10 mouse cellular contexts compared by ENCODE assay signal in genomic region chr10:17478761-17479632, GRCm38 (mm10).
DNase-seq lines count a peak whose midpoint lies in the region; ATAC-seq and TF ChIP-seq lines count a peak whose summit lies in the region.
"Had no signal": no experiment of that assay in that cellular context is flagged by ENCODE, and none has a peak within 500 bp of the region (broad histone marks: within the 10 kb centered on the region; RNA-seq: fewer than 3 reads in every experiment).

No protein-coding gene starts in this region.

- peaks cover 6% of the 10 kb centered on the region for H3K4me1 ChIP-seq in bone marrow, adult 2 months (ENCODE audit: control insufficient read depth, insufficient read depth, low read length)
- peaks cover 22% of the 10 kb centered on the region for H3K4me1 ChIP-seq in embryonic facial prominence, embryonic 10.5 days
- H3K4me1 ChIP-seq in hindbrain, embryonic 16.5 days (ENCODE audit: control insufficient read depth, insufficient read depth, low read depth, low read length): no peaks in the 10 kb centered on the region; the same call in none of the 2 replicates
- H3K4me1 ChIP-seq in midbrain, embryonic 10.5 days: peaks cover 27% of the 10 kb centered on the region

- no peaks in the 10 kb centered on the region for H3K36me3 ChIP-seq in embryonic facial prominence, embryonic 10.5 days (replicated peaks)
- no peaks in the 10 kb centered on the region for H3K36me3 ChIP-seq in hindbrain, embryonic 16.5 days (ENCODE audit: control insufficient read depth, insufficient read depth, low read length)
- H3K36me3 ChIP-seq in midbrain, embryonic 10.5 days: no peaks in the 10 kb centered on the region

- H3K4me2 ChIP-seq in hindbrain, embryonic 16.5 days (ENCODE audit: low read length): peak overlapping the region; percentile 20; the same call in 1 of the 2 replicates

- peak; percentile 67 for DNase-seq in embryonic facial prominence, embryonic 10.5 days (ENCODE audit: low spot score)
- DNase-seq in midbrain, embryonic 10.5 days (ENCODE audit: low spot score): peak; percentile 78
- DNase-seq in adrenal gland, adult 2 months: no peak
- no peak for DNase-seq in frontal cortex, postnatal 14 days (ENCODE audit: low spot score in 2 of 2)
- no peak for DNase-seq in ovary, postnatal 14 days (ENCODE audit: low spot score)

- ATAC-seq in hindbrain, embryonic 16.5 days: peak; percentile 86
- no peak for ATAC-seq in activated CD4-positive, CD25-positive, alpha-beta regulatory T cell, adult 4 months
- ATAC-seq: Patski had no signal

- no peaks in the 10 kb centered on the region for H3K9me3 ChIP-seq in embryonic facial prominence, embryonic 10.5 days
- H3K9me3 ChIP-seq in hindbrain, embryonic 16.5 days (ENCODE audit: control insufficient read depth, low read length): no peaks in the 10 kb centered on the region
- H3K9me3 ChIP-seq in midbrain, embryonic 10.5 days (replicated peaks): no peaks in the 10 kb centered on the region

- no peak for TF ChIP-seq POLR2A in bone marrow, adult 2 months (IDR thresholded peaks at IDR 0.05; ENCODE audit: borderline replicate concordance, control insufficient read depth, low read depth, low read length)

- TF ChIP-seq CTCF in bone marrow, adult 2 months (IDR thresholded peaks at IDR 0.05; ENCODE audit: control insufficient read depth, insufficient read depth, low read length): no peak

- H3K27me3 ChIP-seq in embryonic facial prominence, embryonic 10.5 days (replicated peaks; ENCODE audit: low read depth, poor library complexity, severe bottlenecking): no peaks in the 10 kb centered on the region
- no peaks in the 10 kb centered on the region for H3K27me3 ChIP-seq in hindbrain, embryonic 16.5 days (replicated peaks; ENCODE audit: control insufficient read depth, insufficient read depth, low read length)
- H3K27me3 ChIP-seq in midbrain, embryonic 10.5 days (ENCODE audit: low read depth, poor library complexity, severe bottlenecking): no peaks in the 10 kb centered on the region
- H3K27me3 ChIP-seq: Patski had no signal

- H3K27ac ChIP-seq in bone marrow, adult 2 months (ENCODE audit: control insufficient read depth, insufficient read depth, low read depth, low read length, poor library complexity): peak overlapping the region; percentile 67
- peak overlapping the region; percentile 78 for H3K27ac ChIP-seq in embryonic facial prominence, embryonic 10.5 days (replicated peaks)
- no peak overlapping the region for H3K27ac ChIP-seq in hindbrain, embryonic 16.5 days (ENCODE audit: low read depth, low read length)
- H3K27ac ChIP-seq in midbrain, embryonic 10.5 days (replicated peaks): peak overlapping the region; percentile 90
- H3K27ac ChIP-seq: kidney, postnatal 0 days had no signal

- no peak overlapping the region for H3K9ac ChIP-seq in hindbrain, embryonic 16.5 days (ENCODE audit: low read depth, low read length)

- WGBS in bone marrow, adult 2 months: 37% methylated on average over 8 of the region's 8 CpGs
- WGBS in embryonic facial prominence, embryonic 10.5 days: 20% methylated on average over 8 of the region's 8 CpGs
- WGBS in hindbrain, embryonic 16.5 days: 21% methylated on average over 8 of the region's 8 CpGs
- 24% methylated on average over 8 of the region's 8 CpGs for WGBS in midbrain, embryonic 10.5 days

- H3K4me3 ChIP-seq in bone marrow, adult 2 months (replicated peaks; ENCODE audit: control insufficient read depth, low read depth, low read length): peak overlapping the region; percentile 49
- H3K4me3 ChIP-seq in embryonic facial prominence, embryonic 10.5 days: peak overlapping the region; percentile 35; the same call in 1 of the 2 replicates
- H3K4me3 ChIP-seq in hindbrain, embryonic 16.5 days (ENCODE audit: low read length): no peak overlapping the region
- H3K4me3 ChIP-seq in midbrain, embryonic 10.5 days: peak overlapping the region; percentile 41

Comparison
In these comparisons a context has a peak if more than half of its experiments do, and no peak if none do; other contexts are left out.
1. DNase-seq: peak in embryonic facial prominence, embryonic 10.5 days (single experiment) and midbrain, embryonic 10.5 days (single experiment); none in adrenal gland, adult 2 months (single experiment), frontal cortex, postnatal 14 days (0 of 2) and ovary, postnatal 14 days (single experiment).